Mouse (Mus musculus): ENCODE measurements around the gene Slc39a11.

The Slc39a11 gene

DNA sequence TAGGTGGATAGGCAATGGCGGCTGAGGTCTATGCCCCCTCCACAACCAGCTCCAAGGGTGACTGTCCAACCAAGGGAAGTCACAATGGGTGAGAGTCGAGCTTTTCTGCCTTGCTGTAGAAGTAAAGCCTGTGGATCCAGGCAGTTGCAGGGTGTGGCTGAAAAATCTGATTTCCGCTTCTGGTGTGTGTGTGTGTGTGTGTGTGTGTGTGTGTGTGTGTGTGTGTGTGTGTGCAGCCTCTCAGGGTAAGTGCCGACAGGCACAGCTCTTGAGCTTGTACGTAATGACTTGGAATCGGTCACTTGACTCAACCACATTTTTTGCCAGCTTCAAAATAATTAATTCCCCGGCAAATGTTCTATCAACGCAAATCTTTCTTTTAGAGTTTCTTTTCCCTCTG lies 18.6 kb downstream of the Slc39a11 start:
- DNase-seq, result no peak

DNA sequence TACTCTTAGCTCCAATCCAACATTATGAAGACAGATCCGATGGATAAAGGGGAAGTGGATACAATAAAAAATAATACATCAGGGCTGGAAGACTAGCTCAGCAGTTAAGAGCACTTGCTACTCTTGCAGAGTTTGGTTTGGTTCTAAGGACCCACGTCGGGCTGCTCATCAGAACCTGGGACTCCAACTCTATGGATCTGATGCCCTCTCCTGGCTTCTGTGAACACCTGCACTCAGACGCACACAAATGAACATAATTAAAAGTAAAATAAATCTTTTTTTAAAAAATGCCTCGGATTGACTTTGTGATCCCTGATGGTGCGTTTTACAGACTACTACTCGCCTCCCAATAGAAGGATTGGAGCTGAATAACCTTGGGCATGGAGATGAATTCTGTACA lies 19.2 kb downstream of the Slc39a11 start:
- no peak for DNase-seq

DNA sequence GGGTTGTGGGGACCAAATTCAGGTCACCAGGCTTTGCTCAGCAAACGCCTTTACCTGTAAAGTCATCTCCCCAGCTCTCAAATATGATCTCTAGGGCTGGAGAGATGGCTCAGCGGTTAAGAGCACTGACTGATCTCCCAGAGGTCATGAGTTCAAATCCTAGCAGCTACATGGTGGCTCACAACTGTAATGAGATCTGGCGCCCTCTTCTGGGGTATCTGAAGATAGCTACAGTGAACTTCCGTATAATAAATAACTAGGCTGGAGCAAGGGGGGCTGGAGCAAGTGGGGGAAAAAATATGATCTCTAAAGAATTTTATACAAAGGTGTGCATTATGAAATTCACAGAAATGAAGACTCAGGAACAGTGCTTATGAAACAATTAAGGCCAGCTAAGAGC lies 22.1 kb downstream of the Slc39a11 start:
- no peak for DNase-seq

DNA sequence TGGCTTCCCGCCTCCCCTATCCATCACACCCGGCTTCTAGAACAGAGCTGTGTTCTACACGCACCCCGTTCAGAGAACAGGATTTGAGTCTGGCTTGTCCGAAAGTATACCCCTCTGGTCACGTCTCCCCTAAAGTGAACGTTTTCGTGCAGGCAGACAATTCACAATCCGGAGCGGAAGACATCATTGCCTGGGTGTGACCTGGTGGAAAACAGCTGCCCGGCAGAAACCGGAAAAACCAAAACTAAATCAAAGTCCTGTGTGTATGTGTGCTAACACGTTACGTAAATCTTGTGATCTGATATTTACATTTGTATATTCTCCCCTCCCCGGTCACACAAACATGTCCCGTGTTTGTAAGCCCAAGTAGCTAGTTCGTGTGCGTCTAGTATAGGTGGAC lies 24.4 kb downstream of the Slc39a11 start:
- no peak for DNase-seq

GRCm38 (mm10) chr11:113622028-113622427 lies 27.9 kb downstream of the Slc39a11 start:
- no peak for DNase-seq

- DNase-seq, result no peak
These were observed 28.9 kb downstream of the Slc39a11 start for GRCm38 (mm10) chr11:113621001-113621400.

- no peak for DNase-seq
These were observed 30.3 kb downstream of the Slc39a11 start for GRCm38 (mm10) chr11:113619420-113620080.

DNA sequence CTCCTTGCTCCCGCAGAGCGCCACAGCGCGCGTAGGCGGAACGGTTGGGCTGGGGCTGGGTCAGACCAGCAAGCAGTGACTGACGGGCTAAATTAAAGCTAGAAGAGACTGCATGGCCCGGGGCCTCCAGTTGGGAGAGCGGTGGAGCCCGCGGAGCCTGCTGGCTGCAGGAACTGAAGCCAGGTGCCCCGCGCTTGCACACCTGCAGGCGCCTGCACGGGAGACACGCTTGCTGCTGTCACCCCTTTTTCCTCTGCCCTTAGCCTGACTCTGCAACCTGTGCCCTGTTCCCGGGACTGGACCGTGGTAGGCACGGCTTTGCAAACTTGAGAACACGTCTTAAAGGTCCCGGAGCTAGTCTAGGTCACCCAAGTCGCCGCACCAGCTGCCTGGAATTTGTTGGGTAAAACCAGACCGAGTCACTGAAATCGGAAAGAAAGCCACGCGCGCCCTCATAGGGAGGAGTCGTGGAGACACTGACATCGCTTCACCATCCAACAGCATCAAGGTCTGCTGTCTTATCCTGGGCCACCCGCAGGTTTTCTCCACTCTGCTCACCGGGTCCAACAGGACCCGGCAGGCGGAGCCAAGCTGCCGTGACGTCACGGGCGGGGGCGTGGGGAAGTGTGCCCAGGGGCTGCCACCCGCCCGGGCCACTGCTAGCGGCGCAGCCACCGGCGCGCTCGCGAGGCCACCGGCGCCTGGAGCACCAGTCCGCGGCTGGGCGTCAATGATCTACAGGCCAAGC lies 31.0 kb downstream of the Slc39a11 start, which contains the start of gene Sstr2:
Sstr2 (plus strand) TSS at position 671 of the 748 bp plus-strand sequence.
- DNase-seq, result peak; percentile 62 to 75

DNA sequence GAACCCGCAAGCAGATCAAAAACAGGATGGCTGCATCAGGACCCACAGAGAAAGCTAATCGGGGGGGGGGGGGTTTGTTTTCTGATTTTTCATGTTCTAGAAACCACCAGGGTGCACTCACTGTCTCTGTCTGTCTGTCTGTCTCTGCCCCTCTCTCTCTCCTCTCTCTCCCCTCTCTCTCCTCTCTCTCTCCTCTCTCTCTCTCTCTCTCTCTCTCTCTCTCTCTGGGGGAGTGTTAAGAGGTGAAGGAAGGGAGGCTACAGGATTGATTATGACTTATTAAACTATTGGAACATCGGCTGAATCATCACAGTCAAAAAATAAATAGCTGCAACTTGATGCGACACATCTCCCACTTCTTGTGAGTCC lies 31.6 kb downstream of the Slc39a11 start:
- no peak for DNase-seq

DNA sequence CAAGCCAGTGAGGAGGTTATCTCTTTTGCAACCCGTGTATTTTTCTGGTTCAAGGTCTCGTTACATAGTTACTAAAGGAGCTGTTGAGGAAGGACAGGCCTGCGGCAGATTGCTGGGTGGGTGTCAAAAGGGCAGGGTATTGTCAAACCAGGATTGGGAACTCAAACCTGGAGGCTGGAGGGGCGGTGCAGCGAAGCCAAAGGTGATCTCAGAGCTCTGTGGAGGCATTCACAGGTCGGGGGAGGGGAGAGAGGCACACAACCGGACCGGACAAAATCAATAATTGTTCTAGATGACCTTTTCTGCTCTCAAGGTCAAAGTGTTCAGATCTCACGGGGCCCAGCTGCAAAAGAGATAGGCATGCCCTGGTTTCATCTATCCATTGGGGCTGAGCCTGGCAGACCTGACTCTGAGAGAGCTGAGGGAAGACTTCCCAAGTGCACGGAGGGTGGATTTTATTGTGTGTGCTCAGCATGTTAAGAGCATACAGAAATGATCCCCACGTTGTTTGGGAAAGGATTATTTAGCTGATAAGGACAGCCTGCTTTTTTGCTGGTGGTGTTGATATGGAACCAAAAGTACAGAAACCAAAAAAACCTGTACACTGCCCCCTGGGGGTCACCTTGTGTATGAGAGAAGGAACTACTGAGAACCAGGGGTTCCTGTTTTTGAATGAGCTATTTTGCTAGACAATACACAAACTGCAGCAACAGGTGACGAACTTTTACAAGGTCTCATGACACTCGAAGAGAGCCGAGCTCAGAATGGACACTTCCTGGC lies 32.6 kb downstream of the Slc39a11 start:
- DNase-seq, result peak; percentile 42 to 64

DNA sequence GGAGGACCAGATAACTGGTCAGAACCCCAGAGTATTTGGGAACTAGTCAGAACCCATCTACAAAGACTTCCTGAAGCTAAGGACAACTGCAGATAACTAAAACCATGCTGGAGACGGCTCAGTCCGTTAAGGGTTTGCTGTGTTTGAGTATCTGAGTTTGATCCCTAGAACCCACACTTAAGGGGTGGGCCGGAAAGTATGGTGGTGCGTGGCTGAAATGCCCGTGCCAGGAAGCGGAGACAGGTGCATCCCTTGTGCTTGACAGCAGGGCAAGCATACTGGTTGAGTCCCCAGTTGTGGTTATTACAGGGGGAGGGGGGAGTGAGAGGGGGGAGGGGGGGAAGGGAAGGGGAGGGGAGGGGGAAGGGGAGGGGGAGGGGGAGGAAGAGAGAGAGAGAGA lies 35.4 kb downstream of the Slc39a11 start:
- DNase-seq, result no peak

- peak; percentile 29 to 46 for DNase-seq
These were observed 37.9 kb downstream of the Slc39a11 start for GRCm38 (mm10) chr11:113611664-113612611.

DNA sequence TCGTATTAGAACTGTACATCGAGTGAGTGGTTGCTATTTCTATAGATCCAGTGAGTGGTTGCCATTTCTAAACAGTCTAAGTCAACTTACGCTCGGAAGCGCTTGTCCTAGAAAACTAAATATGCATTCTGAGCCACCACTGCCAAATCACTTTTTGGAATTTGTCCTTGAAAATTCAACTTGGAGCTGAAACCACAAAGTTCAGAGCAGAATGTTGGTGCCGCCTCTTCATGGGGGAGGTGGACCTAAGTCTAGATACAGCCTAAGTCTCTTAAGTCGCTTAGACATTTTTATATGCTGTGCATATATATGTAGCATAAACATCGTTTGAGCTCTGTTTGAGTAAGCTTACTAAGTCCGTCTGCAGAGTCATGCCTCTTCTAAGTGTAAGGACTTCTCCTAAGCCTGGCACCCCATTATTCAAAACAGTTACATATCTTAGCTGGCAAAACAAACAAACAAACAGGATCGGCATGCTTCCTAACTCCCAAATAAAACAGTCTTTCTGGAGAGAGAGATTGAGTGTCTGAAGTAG lies 38.7 kb downstream of the Slc39a11 start:
- DNase-seq, result no peak

- DNase-seq, result no peak
These were observed 39.6 kb downstream of the Slc39a11 start for GRCm38 (mm10) chr11:113610266-113610665.

DNA sequence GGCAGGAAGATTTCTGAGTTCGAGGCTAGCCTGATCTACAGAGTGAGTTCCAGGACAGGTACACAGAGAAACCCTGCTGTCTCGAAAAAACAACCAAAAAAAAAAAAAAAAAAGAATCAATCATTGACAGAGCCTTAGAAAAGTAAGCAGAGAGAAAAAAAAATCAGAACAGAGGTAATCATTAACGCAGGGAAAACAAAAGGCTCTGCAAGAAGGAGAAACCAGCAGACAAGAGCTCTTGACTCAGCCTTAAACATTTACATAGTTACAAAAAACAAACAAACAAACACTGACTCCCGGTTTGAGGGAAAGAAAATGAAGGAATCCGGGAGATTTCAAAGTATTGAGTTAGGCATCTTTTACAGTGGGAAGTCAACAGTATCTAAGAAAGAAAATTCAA lies 40.3 kb downstream of the Slc39a11 start:
- no peak for DNase-seq

GRCm38 (mm10) chr11:113607556-113607955 lies 42.3 kb downstream of the Slc39a11 start:
- DNase-seq, result no peak

DNA sequence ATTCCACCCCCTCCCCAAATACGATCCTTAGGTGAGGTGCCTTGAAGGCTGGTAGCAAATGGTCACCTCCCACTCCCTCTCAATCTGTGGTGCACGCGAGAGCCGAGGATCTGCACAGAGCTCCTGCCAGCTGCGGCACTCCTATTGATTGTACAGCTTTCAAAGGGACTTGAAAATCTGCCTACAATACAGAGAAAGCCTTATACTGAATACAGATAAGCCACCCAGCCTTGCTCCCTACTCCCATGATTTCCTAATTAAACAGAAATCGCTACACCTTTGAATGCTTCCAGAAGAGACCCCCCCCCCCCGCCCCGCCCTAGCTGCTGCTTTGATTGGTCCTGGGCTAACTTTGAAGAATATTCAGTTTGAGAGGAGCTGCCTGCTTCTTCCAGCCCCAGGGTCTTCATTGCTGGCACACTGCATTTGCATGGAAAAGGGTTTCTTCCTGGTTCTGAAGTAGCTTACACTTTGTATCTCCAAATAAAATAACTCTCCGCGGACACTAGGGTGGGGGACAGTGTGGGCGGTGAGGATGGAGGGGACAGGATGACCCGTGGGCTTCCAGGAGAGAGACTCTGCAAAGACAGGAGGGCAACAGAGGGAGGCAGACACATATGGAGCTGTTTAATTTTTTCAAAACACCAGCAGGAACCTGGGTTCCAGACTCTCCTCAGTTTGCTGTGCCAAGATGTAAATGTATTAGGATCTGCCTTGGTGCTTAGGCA lies 48.1 kb downstream of the Slc39a11 start:
- no peak for DNase-seq

GRCm38 (mm10) chr11:113600526-113601245 lies 49.2 kb downstream of the Slc39a11 start:
- DNase-seq, result peak; percentile 35 to 49

DNA sequence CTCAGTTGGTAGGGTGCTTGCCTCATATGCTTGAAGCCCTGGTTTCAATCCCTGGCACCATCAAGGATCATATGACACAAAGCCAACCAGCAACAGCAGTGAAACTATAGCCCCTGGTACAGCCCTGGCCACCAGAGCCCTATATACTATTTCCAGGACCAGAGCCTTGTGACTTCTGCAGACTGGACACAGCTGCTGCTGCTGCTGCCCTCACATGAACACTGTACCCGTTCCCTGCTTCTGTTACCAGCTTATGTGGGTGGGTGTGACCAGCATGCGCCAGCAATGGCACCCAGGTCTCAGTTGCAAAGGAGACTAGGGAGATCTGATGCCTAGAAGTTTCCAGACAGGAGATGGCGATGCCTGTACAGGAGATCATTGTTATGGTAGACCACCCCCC lies 52.2 kb downstream of the Slc39a11 start:
- DNase-seq, result no peak

- no peak for DNase-seq
These were observed 54.7 kb downstream of the Slc39a11 start for GRCm38 (mm10) chr11:113595144-113595543.

- DNase-seq, result no peak
These were observed 60.9 kb downstream of the Slc39a11 start for GRCm38 (mm10) chr11:113588936-113589335.
